Mouse (Mus musculus) brain, embryonic 14.5 days (tissue): ENCODE measurements at regions not wholly inside any gene's neighbourhood (a gene's known extent, or its start where the extent isn't known, plus 50 kb on each side); places are given as distances from the start of the nearest gene placed in this dataset.

ENCODE experiments used
- CTCF ChIP-seq: fragments of 200-500 bp; IDR thresholded peaks from 2 replicates; pipeline ENCODE4 v1.5.1; 2012; ENCODE audit warnings: inconsistent platforms, mild to moderate bottlenecking, moderate library complexity, borderline replicate concordance; ENCODE audit not compliant: insufficient read depth, insufficient read length; ENCODE audit errors: extremely low read depth
- POLR2A ChIP-seq: fragments of 200-500 bp; IDR thresholded peaks from 2 replicates; pipeline ENCODE4 v1.6.1; 2012; ENCODE audit warnings: mild to moderate bottlenecking, inconsistent platforms, borderline replicate concordance; ENCODE audit not compliant: poor library complexity, insufficient read depth, insufficient read length, severe bottlenecking; ENCODE audit errors: extremely low read depth

DNA sequence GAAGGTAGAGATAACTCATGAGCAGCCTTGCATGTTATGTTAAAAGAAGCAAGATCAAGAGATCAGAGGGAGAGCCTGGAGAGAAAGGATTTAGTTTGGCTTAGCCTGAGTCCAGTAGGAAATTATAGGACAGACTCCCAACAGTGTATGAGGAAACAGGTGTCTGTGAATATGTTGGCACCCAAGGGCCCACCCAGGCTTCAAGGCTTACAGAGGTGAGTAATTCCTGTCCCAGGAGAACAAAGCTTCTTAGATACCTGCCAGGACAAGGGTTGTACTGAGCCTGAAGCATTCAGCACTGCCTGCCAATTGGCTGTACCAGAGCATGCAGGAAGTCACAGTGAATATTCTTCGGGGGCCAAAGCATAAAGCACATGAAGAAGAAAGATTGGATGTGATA, 101.2 kb upstream of the Ddit4l start:
- TF ChIP-seq POLR2A (no peak), CTCF (no peak)
